Mouse (Mus musculus) naive thymus-derived CD4-positive, alpha-beta T cell, adult 2 months (primary cell): ENCODE results near the gene Gm6803.
"Not testable (repeated sequence)": the region's sequence is repeated elsewhere in the genome, so short reads cannot be mapped to it uniquely, and the experiment has no call there.

ENCODE experiments used
- DNase-seq: peaks from one replicate; pipeline ENCODE4 v3.0.0-alpha.2; 2011; ENCODE audit warnings: low read depth

Gm6803 gene

DNA sequence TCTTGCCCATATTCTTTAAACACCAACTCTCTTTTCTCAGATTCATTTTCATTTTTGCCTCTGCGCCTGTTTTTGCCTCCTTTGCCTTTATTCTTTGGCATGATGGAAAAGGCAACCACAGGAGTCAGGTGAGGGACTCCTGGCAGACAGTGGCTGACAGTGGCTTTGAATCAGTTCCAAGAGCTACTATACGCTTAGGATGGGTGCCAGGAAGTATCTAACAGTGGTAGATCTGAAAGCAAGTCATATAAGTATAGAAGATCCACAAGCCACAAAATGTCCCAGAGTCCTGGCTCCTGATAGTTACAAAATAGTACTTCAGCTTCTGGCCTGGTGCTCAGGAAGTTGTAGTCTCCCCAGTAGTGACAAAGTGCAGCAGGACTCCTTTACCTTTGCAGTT lies at the start of gene Gm6803:
Gene Gm6803 (minus strand): TSS at position 101 of the 400 bp plus-strand sequence.
- not testable (repeated sequence) for DNase-seq

DNA sequence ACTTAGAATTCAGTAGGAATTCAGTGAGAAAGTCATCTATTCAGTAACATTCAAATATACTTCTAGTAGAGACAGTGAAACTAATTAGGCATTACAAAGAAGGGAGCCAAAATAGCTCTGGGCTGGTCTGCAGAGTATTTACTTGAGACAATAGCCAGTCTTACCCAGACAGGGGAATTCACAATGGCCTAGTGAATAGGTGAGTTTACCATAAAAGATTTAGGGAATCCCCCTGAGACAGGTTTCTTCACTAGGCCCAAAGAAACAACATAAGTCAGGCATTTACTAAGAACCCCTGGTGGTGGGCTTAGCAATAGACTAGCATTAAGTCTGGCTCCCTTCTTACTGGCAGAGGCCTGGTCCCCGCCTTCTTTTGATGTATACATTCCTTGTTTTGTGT lies 26.7 kb upstream of the Gm6803 start:
- DNase-seq, result not testable (repeated sequence)

DNA sequence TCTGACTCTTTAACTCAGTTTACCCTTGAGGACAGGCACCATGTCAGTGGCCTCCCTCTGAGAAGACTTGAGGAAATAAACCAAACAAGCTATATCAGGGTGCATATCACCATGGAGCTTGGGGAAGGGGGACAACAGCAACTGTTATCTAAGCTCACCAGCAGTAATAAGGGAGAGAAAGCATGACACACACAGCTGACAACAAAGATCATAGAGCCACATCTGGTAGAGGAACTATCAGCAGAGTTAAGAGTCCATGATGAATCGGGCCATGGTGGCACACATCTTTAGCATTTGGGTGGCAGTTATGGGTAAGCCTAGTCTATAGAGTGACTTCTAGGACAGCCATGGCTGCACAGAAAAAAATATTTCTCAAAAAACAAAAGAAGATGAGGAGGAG lies 21.1 kb upstream of the Gm6803 start:
- not testable (repeated sequence) for DNase-seq

DNA sequence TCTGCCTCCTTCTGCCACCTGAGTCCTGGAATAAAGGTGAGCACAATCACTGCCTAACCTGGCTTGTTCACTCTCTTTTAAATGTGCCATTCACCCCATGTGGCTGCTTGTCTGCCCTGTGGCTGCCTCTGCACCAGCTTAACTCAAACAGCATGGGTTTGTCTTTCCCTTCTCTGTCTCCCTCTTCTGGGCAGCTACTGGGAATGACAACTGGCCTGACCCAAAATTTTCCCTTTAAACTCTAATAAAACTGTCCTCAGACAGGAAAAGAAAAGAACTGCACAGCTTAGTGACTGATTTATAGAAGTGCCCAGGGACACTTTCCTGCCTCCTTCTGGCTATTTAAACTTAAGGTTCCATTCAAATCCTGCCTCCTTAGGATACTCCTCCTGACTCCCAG lies 20.5 kb upstream of the Gm6803 start:
- DNase-seq, result not testable (repeated sequence)

DNA sequence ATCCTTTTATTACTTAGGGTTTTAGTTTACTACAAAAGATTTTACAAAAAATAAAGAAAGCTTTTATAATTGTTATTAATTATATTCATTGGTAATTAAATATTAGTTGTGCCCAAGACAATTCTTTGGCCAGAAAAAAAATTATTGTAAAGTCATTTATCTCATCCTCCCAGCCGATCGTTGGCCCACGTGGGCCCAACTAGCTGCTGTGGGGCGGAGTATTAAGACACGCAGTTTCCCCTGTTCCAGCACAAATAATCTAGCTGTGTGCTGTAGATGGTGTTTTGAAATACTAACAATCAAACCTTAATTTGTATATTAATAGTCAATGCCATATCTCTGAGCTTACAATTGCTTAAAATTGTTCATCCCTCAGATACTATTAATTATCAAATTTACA lies 13.7 kb upstream of the Gm6803 start:
- DNase-seq, result not testable (repeated sequence)

DNA sequence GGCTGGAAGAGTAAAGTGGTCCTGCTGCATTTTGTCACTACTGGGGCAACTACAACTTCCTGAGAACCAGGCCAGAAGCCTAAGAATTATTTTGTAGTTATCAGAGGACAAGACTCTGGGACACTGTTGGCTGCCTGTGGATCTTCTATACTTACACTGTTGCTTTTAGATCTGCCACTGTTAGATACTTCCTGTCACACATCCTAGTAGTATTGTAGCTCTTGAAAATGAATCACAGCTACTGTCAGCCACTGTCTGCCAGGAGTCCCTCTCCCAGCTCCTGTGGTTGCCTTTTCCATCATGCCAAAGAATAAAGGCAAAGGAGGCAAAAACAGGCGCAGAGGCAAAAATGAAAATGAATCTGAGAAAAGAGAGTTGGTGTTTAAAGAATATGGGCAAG lies 8.1 kb upstream of the Gm6803 start, which contains the start of gene Gm2056:
Gene Gm2056 (plus strand): TSS at position 301 of the 400 bp plus-strand sequence.
- DNase-seq, result not testable (repeated sequence)

DNA sequence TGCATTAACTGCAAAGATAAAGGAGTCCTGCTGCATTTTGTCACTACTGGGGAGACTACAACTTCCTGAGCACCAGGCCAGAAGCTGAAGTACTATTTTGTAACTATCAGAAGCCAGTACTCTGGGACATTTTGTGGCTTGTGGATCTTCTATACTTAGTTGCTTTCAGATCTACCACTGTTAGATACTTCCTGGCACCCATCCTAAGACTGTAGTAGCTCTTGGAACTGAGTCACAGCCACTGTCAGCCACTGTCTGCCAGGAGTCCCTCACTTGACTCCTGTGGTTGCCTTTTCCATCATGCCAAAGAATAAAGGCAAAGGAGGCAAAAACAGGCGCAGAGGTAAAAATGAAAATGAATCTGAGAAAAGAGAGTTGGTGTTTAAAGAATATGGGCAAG lies 7.0 kb downstream of the Gm6803 start, which contains the start of gene Gm2075:
Gene Gm2075 (plus strand): TSS at position 301 of the 400 bp plus-strand sequence.
- not testable (repeated sequence) for DNase-seq

DNA sequence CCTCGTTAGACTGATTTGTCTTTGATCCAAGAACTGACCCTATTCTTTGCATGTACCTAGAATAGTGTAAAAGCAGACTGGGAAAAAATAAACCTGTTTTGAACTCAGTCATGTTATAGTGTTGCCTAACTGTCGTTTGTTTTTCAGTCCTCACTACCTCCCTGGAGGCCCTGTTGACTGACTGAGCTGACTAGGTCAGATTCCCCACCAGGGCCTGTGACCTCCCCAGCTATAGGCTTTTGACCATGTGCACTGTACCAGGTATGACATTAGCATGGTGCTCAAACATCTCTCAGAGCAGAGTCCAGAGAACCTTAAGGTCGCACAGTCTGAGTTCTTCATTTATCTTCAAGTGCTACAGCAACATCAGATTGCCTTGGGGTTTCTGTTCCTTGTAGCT lies 14.5 kb downstream of the Gm6803 start:
- not testable (repeated sequence) for DNase-seq

DNA sequence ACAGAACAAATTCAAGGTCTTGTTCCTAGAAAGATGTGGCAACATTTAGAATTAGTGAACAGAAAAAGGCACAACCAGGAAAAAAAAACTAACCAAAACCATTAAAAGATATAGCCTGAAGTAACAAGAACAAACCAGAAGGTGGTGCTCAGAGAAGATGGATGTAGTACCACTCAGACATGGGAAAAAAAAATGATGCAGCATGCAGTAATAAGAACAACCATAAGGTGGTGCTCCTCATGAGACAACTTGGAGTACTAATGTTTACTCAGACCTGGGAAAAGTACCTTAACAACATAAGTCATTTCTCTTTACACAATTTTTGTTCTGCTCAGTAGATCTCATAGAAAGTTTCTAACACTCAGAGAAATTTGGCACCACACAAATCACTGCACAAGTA lies 34.6 kb downstream of the Gm6803 start:
- not testable (repeated sequence) for DNase-seq
